Mouse (Mus musculus) bone marrow, adult 2 months (tissue): Measurements from ENCODE around the gene Cipc. TPM values are rescaled to one million over a fixed set of nuclear protein-coding genes. Genes with fewer than 3 reads are reported as not detected.
A peak's percentile ranks its signal among the peaks of the same experiment; 100 is the strongest.

Source experiments
- H3K27ac ChIP-seq: fragments of 200-500 bp; 2 replicates; pipeline ENCODE4 v1.5.1; 2012; ENCODE audit warnings: low read depth, mild to moderate bottlenecking, control low read depth, inconsistent platforms, low read length; ENCODE audit not compliant: control insufficient read depth, poor library complexity, insufficient read depth
- H3K4me1 ChIP-seq: fragments of 200-500 bp; 2 replicates; pipeline ENCODE4 v1.6.1; 2011; ENCODE audit warnings: low read length; ENCODE audit not compliant: control insufficient read depth, insufficient read depth
- H3K4me3 ChIP-seq: fragments of 200-500 bp; replicated peaks from 2 replicates; pipeline ENCODE3; 2011; ENCODE audit warnings: mild to moderate bottlenecking, low read depth, low read length, control low read depth; ENCODE audit not compliant: control insufficient read depth
- CTCF ChIP-seq: fragments of 200-500 bp; IDR thresholded peaks from 2 replicates; pipeline ENCODE4 v1.5.1; 2011; ENCODE audit warnings: low read length, control low read depth; ENCODE audit not compliant: control insufficient read depth, insufficient read depth
- POLR2A ChIP-seq: fragments of 200-500 bp; IDR thresholded peaks from 2 replicates; pipeline ENCODE4 v1.6.1; 2011; ENCODE audit warnings: low read depth, mild to moderate bottlenecking, control low read depth, low read length, borderline replicate concordance; ENCODE audit not compliant: control insufficient read depth
- WGBS: fragments of 180-500 bp; shearing (Covaris S2); methylation state at CpG from one replicate; pipeline ENCODE4 v1.1.7; 2018; 5-methylcytosine and 5-hydroxymethylcytosine counted together
- polyA plus RNA-seq: library from polyadenylated mRNA; stranded (reverse); fragments of >200 nt; gene quantifications from 2 replicates; pipeline ENCODE4 v1.2.4, GENCODE M21; 2011; ENCODE audit warnings: low replicate concordance; ENCODE audit not compliant: missing spikeins, insufficient read depth, insufficient read length

The Cipc gene
- polyA plus RNA-seq, 1 experiment, result 5.5 TPM

- WGBS, result 2% methylated on average over 15 of the region's 15 CpGs
- H3K27ac ChIP-seq, result no peak overlapping the region
- peak; percentile 98 for TF ChIP-seq CTCF
- TF ChIP-seq POLR2A, result no peak
- no peak overlapping the region for H3K4me3 ChIP-seq
- H3K4me1 ChIP-seq, result no peaks in the 10 kb centered on the region
Measured at GRCm38 (mm10) chr12:86906395-86906794, 40.4 kb upstream of the Cipc start.

GRCm38 (mm10) chr12:86911482-86911931 is 35.3 kb upstream of the Cipc start:
- WGBS, result 80% methylated on average over 10 of the region's 10 CpGs

DNA sequence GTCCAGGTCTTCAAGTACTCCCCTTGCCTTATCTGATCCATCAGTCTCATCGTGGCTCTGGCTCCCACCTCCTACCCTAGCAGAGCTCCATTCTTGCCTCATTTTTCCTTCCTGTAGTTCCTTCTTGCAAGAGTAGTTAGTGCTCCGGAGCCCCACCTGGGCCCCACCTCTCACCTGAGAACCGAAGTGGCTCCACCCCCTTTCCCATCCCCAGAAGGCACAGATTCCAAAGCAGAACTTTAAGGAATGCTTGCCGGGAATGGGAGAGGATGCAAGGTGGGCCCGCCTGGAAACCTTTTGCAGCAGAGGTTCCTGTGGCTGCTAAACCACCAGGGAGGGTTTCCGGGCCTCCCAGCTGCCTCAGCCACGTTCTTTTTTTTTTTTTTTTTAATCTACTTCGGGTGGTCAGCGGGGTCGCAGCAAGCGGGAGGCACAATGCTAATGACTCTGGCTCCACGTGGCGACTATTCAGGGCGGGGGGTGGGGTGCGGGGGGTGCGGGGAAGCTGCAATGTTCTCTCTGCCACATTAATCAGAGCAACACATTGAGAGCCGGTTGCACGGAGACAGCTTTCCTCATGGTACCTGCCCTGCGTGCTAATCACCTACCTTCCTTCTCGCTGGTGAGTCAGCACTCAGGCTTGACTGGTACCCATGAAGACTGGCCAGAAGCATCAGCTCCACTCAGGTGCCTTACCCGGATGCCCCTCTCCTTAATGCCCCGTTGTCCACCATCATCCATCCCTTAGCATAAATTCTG is 34.3 kb upstream of the Cipc start:
- TF ChIP-seq POLR2A (no peak), CTCF (no peak)

More at GRCm38 (mm10) chr12:86911482-86911931, 35.3 kb upstream of the Cipc start:
- no peak for TF ChIP-seq CTCF
- TF ChIP-seq POLR2A, result no peak
- no peak overlapping the region for H3K4me3 ChIP-seq
- peaks cover 2% of the 10 kb centered on the region; the same call in 1 of the 2 replicates for H3K4me1 ChIP-seq
- no peak overlapping the region for H3K27ac ChIP-seq

DNA sequence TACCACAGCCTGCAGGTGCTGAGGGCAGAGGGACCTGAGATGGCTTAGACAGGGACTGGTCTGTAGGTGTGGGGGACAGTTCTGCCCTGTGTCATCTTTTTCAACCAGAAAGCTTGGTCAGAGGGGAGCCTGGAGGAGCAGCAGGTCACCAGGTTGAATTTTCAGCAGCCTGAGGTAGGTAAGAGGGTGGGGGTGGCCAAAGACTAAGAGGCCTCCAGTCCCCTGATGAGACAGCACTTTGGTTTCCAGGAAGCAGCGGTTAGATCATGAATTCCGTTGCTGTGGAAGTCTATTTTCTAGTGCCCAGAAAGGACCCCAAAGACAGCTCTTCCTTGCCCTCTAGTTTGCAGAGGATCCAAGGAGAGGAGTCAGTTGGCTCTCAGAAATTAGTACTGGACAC is 32.5 kb upstream of the Cipc start:
- WGBS, result 5% methylated on average over 2 of the region's 2 CpGs
- Histone ChIP-seq H3K27ac (no peak overlapping the region), H3K4me3 (no peak overlapping the region), H3K4me1 (peaks cover 2% of the 10 kb centered on the region; the same call in 1 of the 2 replicates)
- TF ChIP-seq CTCF, result no peak
- TF ChIP-seq POLR2A, result no peak

More for the DNA sequence above, 34.3 kb upstream of the Cipc start:
- no peak overlapping the region for H3K4me3 ChIP-seq
- H3K27ac ChIP-seq, result no peak overlapping the region
- H3K4me1 ChIP-seq, result peaks cover 2% of the 10 kb centered on the region; the same call in 1 of the 2 replicates
- WGBS, result 5% methylated on average over 22 of the region's 22 CpGs

DNA sequence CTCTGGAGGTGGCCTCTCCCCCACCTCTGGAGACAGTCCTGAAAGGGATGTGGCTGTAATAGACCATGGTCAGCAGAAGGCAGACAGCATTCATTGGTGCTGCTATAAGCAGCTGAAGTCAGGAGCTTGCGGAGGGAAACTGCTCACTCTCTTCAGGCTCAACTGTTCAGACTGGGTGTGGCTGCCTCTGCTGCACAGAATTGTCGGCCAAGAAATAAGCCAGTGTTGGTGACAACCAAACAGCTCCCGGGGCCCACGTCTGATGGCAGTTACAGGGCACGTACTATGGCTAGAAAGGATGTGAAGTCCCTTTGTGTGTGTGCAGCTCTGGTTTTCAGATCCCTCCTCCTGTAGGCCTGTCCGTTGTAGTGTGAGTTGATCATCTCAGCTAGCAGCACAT is 32.1 kb upstream of the Cipc start:
- H3K4me3 ChIP-seq, result no peak overlapping the region
- H3K4me1 ChIP-seq, result peaks cover 2% of the 10 kb centered on the region; the same call in 1 of the 2 replicates
- 13% methylated on average over 6 of the region's 6 CpGs for WGBS
- no peak for TF ChIP-seq CTCF
- no peak for TF ChIP-seq POLR2A
- no peak overlapping the region for H3K27ac ChIP-seq

GRCm38 (mm10) chr12:86915617-86916016 is 31.2 kb upstream of the Cipc start:
- Histone ChIP-seq H3K4me3 (no peak overlapping the region), H3K27ac (no peak overlapping the region), H3K4me1 (peaks cover 2% of the 10 kb centered on the region; the same call in 1 of the 2 replicates)
- no peak for TF ChIP-seq POLR2A
- TF ChIP-seq CTCF, result no peak
- 73% methylated on average over 7 of the region's 7 CpGs for WGBS

GRCm38 (mm10) chr12:86916796-86917573 is 29.9 kb upstream of the Cipc start:
- WGBS, result 86% methylated on average over 7 of the region's 7 CpGs
- Histone ChIP-seq H3K27ac (no peak overlapping the region), H3K4me3 (no peak overlapping the region), H3K4me1 (peaks cover 2% of the 10 kb centered on the region; the same call in 1 of the 2 replicates)
- no peak for TF ChIP-seq POLR2A
- no peak for TF ChIP-seq CTCF

DNA sequence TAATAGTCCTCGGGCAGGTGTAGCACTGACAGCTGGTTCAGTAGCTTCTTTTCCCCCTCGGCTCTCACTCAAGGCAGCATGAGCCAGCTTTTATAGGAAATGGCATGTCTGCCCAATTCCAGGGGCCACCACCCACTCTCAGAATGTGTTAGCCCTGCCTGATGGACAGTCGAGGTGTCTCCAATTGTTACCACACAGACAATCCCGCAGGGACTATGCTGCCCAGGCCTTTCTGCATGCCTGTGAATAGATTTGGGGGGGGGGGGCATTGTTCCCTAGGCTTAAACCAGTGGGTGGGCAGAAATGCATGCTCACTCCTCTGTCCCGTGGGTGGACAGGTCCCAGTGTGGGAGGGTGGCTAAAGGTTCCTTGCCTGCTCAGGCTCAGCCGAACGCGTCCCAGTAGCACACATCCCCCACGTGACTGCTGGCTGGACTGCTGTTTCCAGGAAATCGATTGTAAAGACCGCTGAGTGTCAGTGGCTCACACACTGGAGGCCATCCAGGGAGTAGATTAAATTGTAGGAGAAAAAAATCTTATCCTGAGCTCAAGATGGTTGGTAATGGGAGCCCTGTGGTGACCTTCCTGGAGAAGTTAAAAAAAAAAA is 28.4 kb upstream of the Cipc start:
- no peak overlapping the region for H3K27ac ChIP-seq
- TF ChIP-seq CTCF, result no peak
- no peak for TF ChIP-seq POLR2A
- H3K4me1 ChIP-seq, result peaks cover 2% of the 10 kb centered on the region; the same call in 1 of the 2 replicates
- H3K4me3 ChIP-seq, result no peak overlapping the region
- WGBS, result 37% methylated on average over 11 of the region's 11 CpGs
